Mouse (Mus musculus): ENCODE data around the gene Sft2d1.

Gene Sft2d1

DNA sequence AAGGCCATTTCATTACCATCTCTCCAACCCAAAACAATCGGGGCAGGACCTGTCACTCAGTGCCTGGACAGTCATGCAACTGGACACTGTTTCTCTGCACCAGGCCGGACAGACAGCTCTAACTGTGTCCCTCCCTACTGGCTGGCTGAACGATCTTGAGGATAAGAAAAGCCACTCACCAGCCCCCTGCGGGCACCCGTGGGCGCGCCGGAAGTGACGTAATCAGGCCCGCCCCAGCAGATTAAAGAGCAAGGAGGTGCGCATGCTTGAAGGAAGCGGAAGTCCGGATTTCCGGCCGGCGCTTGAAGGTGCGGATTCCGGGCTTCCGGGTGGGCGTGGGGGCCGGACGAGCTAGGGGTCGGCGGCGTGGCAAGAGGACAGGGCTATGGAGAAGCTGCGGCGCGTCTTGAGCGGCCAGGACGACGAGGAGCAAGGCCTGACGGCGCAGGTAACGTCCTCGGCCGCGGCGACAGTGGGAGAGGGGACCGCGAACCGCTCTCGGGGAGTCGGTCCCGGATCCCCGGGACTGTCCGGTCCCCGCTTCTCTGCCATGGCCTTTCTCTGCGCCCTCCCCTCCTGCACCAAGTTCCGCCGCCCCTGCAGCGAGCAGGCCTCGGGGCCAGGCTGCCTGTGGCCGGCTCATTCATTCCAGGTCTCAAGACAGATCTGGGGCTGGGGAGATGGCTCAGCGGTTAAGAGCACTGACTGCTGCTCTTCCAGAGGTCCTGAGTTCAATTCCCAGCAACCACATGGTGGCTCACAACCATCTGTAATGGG is at the start of gene Sft2d1:
Gene Sft2d1 (plus strand): TSS at position 265 of the 777 bp plus-strand sequence.
- DNase-seq (ENCODE audit: low read depth), result peak; percentile 97

GRCm38 (mm10) chr17:8264638-8265037 is 46.3 kb upstream of the Sft2d1 start:
- peak; percentile 89 for DNase-seq (ENCODE audit: low read depth)

GRCm38 (mm10) chr17:8272054-8272749 is 38.7 kb upstream of the Sft2d1 start:
- peak; percentile 50 for DNase-seq (ENCODE audit: low read depth)

DNA sequence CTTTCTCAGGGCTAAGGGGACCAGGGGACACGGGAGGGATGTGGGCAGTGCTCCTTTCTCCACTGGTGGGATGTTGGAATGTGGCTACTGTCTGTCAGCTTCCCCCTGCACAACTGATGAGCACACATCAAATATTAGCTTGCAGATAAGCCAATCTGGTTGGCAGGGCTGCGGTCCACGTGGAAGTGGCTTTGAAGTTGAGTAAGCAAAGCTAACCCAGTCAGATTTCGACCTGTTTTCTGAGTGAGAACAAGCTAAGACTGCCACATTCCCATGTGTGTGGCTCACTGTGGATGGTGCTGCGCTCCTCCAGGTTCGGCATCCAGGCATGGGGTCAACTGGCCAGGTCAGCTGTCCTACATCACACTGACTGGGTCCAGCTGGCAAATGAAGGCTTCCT is 38.0 kb upstream of the Sft2d1 start:
- no peak for DNase-seq (ENCODE audit: low read depth)

GRCm38 (mm10) chr17:8276071-8276470 is 34.8 kb upstream of the Sft2d1 start:
- no peak for DNase-seq (ENCODE audit: low read depth)

DNA sequence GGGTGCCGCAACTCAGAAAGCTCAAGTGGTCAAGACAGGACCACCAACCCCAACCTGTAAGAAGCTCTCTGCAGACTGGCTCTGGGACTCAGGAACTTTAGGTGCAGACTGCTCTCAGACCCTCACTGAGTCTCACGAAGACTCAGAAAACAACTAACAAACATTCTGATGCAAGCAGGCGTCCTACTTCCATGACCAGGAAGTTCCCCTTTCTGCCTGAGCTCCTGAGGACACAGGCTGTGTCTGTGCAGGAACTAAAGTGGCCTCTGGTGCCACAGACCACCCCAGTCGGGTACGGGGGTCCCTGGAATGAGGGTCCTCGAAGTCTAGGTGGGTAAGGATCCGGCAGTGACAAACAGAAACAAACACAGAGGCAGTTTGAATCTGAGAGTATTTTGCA is 34.2 kb upstream of the Sft2d1 start:
- DNase-seq (ENCODE audit: low read depth), result no peak

DNA sequence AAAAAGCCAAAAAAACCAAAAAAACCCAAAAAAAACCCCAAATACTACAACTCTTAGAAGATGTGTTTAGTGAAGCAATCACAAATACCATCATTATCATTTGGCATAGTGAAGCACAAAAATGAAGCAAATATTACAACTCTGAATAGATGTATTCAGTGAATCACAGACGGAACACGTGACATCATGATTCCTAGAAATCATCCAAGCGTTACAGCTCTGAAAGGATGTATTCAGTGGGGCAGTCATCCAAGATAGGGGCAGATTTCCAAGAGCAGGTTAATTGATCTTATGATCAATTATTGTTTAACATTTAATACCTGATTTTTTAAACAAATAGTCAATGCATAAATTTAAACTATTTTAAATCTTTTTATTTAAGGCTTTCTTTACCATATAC is 33.6 kb upstream of the Sft2d1 start:
- peak; percentile 20 for DNase-seq (ENCODE audit: low read depth)

- no peak for DNase-seq (ENCODE audit: low read depth)
Measured at GRCm38 (mm10) chr17:8278356-8278755, 32.5 kb upstream of the Sft2d1 start.

DNA sequence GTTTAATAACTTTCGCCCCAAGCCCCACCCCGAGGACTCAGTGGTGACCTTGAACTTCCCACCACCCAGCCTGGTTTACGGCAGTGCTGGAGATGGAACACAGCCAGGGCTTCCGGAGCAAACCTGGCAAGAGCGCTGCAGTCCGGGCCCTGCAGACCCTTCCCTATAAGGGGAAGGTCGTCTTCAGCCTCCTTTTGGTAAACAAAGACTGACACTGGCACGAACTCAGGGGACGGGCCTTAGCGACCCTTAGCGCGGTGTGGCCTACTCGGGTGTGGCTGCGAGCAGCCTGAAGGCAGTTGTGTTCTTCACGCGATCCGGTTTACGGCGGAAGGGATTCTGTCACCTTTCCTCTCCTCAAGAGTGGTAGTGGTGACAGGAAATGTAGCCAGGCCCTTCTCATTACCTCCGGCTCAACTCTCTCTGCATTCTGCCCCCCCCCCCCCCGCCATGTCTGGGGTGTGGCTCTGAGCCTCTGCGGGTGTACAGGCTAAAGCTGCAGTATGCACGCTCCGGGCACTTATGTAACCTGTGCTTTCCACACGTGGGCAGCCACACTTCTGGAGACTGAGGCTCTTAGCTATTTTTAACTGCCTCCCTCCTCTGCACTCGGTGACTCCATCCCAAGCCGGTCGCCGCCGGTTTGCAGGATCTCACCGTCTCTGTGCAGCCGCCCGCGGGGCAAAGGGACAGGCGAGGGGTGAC is 27.9 kb upstream of the Sft2d1 start, which contains the start of gene Mpc1:
Gene Mpc1 (plus strand): TSS at position 84 of the 705 bp plus-strand sequence.
- peak; percentile 78 for DNase-seq (ENCODE audit: low read depth)

DNA sequence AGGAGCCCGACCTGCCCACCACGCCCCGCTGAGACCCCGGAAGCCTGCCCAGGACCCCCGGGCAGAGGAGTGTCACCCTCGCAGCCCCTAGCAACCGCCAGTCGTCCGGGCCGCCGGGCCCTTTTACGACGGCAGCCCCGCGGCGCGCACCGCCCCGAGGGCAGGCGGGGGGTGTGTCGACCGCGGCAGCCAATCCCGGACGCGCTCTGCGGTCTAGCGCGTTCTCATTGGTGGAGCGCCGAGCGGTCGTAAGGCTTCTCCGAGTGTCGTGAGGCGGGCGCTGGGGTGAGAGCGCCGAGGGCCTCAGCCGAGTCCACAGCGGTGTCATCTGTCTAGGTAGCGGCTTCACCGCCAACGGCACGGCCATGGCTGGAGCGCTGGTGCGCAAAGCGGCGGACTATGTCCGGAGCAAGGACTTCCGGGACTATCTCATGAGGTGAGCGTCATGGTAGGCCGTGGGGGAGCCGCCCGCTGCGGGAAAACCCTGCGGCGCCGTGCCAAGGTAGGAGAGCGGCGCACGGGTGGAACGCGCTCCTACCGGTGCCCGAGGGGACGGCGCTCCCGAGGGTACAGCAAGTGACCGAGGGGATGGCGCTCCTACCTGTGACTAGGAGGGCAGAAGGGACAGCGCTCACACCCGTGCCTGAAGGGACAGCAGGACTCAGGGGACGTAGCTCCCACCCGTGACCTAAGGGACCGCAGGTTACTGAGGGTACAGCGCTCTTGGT is 27.2 kb upstream of the Sft2d1 start:
- DNase-seq (ENCODE audit: low read depth), result peak; percentile 98

GRCm38 (mm10) chr17:8284254-8284661 is 26.6 kb upstream of the Sft2d1 start:
- peak; percentile 26 for DNase-seq (ENCODE audit: low read depth)

DNA sequence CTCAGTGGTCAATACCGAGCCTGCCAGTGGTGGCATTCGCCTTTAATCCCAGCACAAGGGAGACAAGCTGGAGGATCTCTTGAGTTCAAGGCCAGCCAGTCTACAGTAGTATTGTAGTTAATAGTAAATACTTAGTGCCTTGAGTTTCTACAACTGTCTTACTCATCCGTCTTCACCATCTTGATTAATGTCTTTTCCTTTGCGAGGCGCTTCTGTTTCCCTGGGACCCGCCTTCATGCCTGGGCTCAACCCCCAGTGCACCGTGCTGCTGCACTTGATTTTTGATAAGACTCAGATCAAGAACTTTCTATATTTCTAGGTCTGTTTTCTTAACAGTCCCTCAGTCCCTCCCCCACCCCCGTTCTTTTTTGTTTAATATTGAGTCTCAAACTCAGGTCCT is 25.8 kb upstream of the Sft2d1 start:
- peak; percentile 51 for DNase-seq (ENCODE audit: low read depth)

DNA sequence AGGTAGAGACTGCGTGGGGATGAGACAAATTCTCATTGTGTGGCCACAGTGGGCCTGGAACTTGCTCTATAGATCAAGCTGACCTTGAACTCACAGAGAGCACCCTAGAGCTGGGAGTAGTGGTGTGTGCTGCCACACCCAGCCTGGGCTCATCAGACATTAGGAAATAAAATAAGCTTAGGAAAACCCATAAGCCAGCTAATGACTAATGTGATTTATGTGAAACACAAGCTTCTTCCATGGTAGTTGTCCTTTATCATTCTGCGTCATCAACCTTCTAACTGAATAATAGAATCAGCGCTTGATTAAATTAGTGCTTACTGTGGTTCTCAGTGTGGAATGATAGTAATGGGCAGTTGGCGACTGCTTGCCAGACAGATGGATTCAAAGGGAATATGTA is 23.9 kb upstream of the Sft2d1 start:
- DNase-seq (ENCODE audit: low read depth), result no peak

- DNase-seq (ENCODE audit: low read depth), result no peak
Measured at GRCm38 (mm10) chr17:8289993-8290679, 20.8 kb upstream of the Sft2d1 start.

DNA sequence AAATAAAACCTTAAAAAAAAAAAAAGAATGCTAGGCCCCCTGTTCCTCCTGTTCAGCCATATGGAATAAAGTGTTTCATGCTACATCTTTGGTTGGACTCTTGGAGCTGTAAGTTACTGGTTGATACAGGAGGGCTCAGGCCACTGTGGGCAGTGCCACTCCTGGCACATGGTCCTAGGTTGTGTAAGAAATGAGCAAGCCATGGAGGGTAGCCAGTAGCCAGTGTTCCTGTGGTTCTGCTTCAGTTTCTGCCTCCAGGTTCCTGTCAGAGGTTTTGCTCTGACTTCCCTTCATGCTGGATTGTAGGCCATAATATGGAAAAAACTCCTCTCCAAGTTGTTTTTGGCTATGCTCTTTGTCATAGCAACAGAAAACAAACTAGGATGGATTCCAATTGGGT is 20.2 kb upstream of the Sft2d1 start:
- no peak for DNase-seq (ENCODE audit: low read depth)

DNA sequence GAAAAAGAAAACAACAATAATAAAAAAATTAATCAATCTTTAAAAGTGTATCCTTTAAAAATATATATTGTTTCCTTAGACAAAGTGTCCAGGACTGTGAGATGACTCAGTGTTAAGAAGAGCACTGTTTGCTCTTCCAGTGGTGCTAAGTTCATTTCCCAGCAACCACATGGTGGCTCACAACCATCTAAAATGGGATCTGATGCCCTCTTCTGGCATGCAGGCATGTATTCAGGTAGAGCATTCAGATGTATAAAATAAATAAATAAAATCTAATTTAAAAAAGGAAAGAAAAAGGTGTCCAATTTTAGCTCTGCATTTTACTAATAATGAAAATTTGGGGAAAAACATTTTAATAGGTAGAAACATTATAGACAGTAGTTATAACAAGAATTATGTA is 15.1 kb upstream of the Sft2d1 start:
- no peak for DNase-seq (ENCODE audit: low read depth)

- no peak for DNase-seq (ENCODE audit: low read depth)
Measured at GRCm38 (mm10) chr17:8296313-8296844, 14.5 kb upstream of the Sft2d1 start.

- DNase-seq (ENCODE audit: low read depth), result no peak
Measured at GRCm38 (mm10) chr17:8297746-8298145, 13.2 kb upstream of the Sft2d1 start.

GRCm38 (mm10) chr17:8298281-8298680 is 12.6 kb upstream of the Sft2d1 start:
- DNase-seq (ENCODE audit: low read depth), result no peak

DNA sequence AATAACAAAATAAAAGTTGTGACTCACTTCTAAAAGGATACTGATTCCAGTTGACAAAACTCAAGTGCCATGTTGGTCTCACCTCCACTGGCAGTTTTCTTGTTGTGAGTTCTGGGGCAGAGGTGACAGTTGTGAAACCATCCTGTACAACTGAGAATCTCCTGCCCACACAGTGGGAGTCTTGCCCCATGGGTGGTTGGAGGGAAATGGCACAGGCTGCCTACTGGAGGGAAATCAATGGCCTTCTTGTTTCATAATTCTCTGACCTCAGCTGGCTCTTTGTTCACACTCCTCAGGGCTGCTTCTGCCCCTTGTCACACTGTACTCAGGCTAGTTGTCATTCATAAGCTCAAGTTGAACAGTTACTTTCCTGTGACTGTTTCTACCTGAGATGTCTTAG is 11.4 kb upstream of the Sft2d1 start:
- no peak for DNase-seq (ENCODE audit: low read depth)

GRCm38 (mm10) chr17:8301515-8301914 is 9.4 kb upstream of the Sft2d1 start:
- no peak for DNase-seq (ENCODE audit: low read depth)

All from NIH3T3 (cell line).